ENCODE assay signal across 10 mouse cellular contexts in the genomic region with DNA sequence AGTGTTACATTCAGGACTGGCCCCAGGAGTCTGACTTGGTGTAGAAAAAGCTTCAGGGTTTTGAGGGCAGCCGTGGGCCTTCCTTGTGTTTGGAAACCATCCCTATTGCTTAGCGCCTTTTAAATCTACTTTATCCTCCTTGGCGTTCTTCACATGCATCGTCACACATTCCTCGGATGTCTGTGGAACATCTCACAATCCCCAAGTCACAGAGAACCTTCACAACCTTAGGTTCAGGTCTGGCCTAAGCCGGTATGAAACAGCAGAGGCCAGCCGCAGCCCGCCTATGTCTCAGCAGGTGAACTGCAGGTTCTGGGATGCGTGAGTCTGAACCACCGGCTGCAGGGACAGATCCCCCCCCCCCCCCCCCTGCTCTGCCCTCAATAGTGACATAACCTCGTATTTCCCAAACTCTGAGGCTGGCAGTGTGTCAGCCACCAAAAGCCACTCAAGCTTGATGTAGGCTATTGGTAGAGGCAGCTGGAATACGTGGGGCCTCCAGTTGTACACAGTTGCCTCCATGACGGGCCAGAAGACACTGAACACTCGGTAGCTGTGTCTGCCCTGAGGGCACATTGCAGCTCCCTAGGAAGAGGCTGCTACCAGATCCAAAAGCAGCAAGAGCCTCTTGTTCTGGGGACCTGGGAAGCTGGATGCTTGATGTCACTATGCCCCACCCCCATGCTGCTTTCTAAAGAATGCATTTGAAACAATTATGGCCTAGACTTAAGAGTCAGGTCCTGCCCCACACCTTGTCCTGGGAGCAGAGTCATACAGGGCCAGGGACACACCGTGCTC. TPM values are rescaled to one million over a fixed set of nuclear protein-coding genes. Genes with fewer than 3 reads are reported as not detected.
DNase-seq lines count a peak whose midpoint lies in the region.
"Had no signal": no experiment of that assay in that cellular context is flagged by ENCODE, and none has a peak within 500 bp of the region (broad histone marks: within the 10 kb centered on the region; RNA-seq: fewer than 3 reads in every experiment).

No protein-coding gene starts in this region.

- peak; percentile 45 for DNase-seq in adrenal gland, postnatal 10 days
- DNase-seq in adrenal gland, adult 8-10 months: no peak
- DNase-seq in kidney, postnatal 10 days: peak; percentile 16
- no peak for DNase-seq in kidney, adult 9 months
- DNase-seq in adrenal gland, postnatal 25 days: peak; percentile 27
- peak; percentile 34 for DNase-seq in mesoderm, embryonic 11.5 days (ENCODE audit: low read depth, low spot score)
- no peak for DNase-seq in embryo, embryonic 11 days
- no peak for DNase-seq in thymus, postnatal 10 days (ENCODE audit: low spot score in 2 of 2)
- DNase-seq: B cell, adult 2 months; midbrain, embryonic 14.5 days had no signal

RNA-seq across cellular contexts. Expression of gene Tpst2, which starts 4.6 kb away (rescaled TPM):
- 100 to 1,000 TPM; 116 to 169 TPM for total RNA-seq in adrenal gland, postnatal 10 days (2021)
- 100 to 1,000 TPM; 143 to 211 (median 173) TPM for total RNA-seq in adrenal gland, adult 8-10 months (2022)
- total RNA-seq in adrenal gland, postnatal 25 days (2021): 144 and 210 TPM in 2 replicates

RNA-seq across cellular contexts. Expression of gene Crybb1, which starts 25.4 kb away (rescaled TPM):
- 1 to 10 TPM; 1.4 to 2.2 TPM for total RNA-seq in adrenal gland, postnatal 10 days (2021)
- total RNA-seq in adrenal gland, adult 8-10 months (2022): 1 to 10 TPM in 3 of 4 experiments, under 1 TPM in 1; 0.74 to 7.0 (median 2.6) TPM
- total RNA-seq in adrenal gland, postnatal 25 days (2021): 1.1 and 2.7 TPM in 2 replicates

RNA-seq across cellular contexts. Expression of gene Cryba4, which starts 28.7 kb away (rescaled TPM):
- total RNA-seq in adrenal gland, postnatal 10 days (2021): 10 to 100 TPM in 1 of 2 experiments, 1 to 10 TPM in 1; 7.9 to 17.4 TPM
- total RNA-seq in adrenal gland, adult 8-10 months (2022): 100 to 1,000 TPM in 1 of 4 experiments, 10 to 100 TPM in 3; 42.1 to 126 (median 66.3) TPM
- total RNA-seq in adrenal gland, postnatal 25 days (2021): 14.8 and 16.5 TPM in 2 replicates

RNA-seq across cellular contexts. Expression of gene Tfip11, which starts 45.1 kb away (rescaled TPM):
- total RNA-seq in adrenal gland, postnatal 10 days (2021): 10 to 100 TPM; 28.4 to 32.3 TPM
- total RNA-seq in adrenal gland, adult 8-10 months (2022): 10 to 100 TPM; 36.2 to 44.0 (median 38.9) TPM
- 33.3 and 38.6 TPM in 2 replicates for total RNA-seq in adrenal gland, postnatal 25 days (2021)

Comparison
In these comparisons a context has a peak if more than half of its experiments do, and no peak if none do; other contexts are left out.
1. DNase-seq: peak in adrenal gland, postnatal 10 days (single experiment), kidney, postnatal 10 days (single experiment), adrenal gland, postnatal 25 days (single experiment) and mesoderm, embryonic 11.5 days (single experiment); none in adrenal gland, adult 8-10 months (single experiment), kidney, adult 9 months (single experiment), embryo, embryonic 11 days (single experiment) and thymus, postnatal 10 days (0 of 2).